In the genomic region with DNA sequence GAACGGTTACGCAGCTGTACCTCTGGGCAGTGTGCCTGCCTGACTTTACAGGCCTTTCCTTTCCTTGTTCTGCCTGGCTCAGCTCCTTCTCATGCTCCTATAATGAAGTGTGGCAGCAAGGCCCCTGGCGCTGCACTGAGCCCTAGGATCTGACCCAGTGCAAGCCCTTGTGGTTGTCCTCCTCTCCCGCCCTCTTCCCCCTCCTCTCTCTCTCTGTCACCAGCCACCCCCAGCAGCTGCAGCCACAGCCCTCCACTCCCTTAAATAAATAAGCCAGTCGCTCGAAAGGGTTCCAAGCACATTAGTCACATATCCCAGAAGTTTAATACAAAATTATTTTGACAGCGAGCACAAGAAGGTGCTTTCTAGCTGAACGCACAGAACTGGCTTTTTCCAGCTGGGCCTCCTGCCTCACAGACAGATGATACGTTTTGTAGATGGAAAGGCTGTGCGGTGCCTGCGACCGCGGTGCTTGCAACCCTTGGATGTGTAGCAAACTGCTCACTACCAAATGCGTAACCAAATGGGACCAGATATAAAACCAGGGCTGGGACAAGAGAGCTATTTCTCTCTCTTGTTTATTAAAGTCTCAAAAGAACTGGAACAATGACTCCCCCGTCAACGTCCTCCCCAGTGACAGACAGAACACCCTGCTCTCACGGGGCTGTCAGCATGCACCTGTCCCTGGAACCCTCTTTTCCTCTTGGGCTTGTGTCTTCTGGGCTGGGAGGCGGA, we compare ENCODE assay signal across 8 mouse cellular contexts.
DNase-seq lines count a peak whose midpoint lies in the region; ATAC-seq and TF ChIP-seq lines count a peak whose summit lies in the region.

No protein-coding gene starts in this region.

- ATAC-seq in embryonic facial prominence, embryonic 14.5 days (ENCODE audit: low read depth): peak; percentile 88
- peak; percentile 83 for ATAC-seq in lung, postnatal 0 days
- no peak for ATAC-seq in megakaryocyte-erythroid progenitor cell, adult 5-6 weeks (replicated peaks; ENCODE audit: low FRiP score, low TSS enrichment, poor library complexity, severe bottlenecking)

- H3K9ac ChIP-seq in embryonic facial prominence, embryonic 14.5 days (ENCODE audit: low read depth, low read length): 0 out of 2 replicates have a peak overlapping the region, but pooled peaks have one; percentile 15
- no peak overlapping the region for H3K9ac ChIP-seq in lung, postnatal 0 days (replicated peaks; ENCODE audit: low read depth)

- H3K4me1 ChIP-seq in embryonic facial prominence, embryonic 14.5 days (ENCODE audit: control insufficient read depth, insufficient read depth, low read length): peaks cover 62% of the 10 kb centered on the region
- peaks cover 48% of the 10 kb centered on the region for H3K4me1 ChIP-seq in lung, postnatal 0 days (ENCODE audit: insufficient read depth, low read depth, low read length)

- WGBS in embryonic facial prominence, embryonic 14.5 days: 38% methylated on average over 18 of the region's 18 CpGs
- 32% methylated on average over 18 of the region's 18 CpGs for WGBS in lung, postnatal 0 days

- intact Hi-C loops in heart, postnatal 36 days (cut with DNase I): loop anchor here (5.0 kb wide), 1 partner anchor 571 kb away; no protein-coding TSS in a partner anchor

- no peaks in the 10 kb centered on the region for H3K36me3 ChIP-seq in embryonic facial prominence, embryonic 14.5 days (ENCODE audit: control insufficient read depth, insufficient read depth, low read length)
- no peaks in the 10 kb centered on the region for H3K36me3 ChIP-seq in lung, postnatal 0 days (ENCODE audit: insufficient read depth, low read length)

- H3K9me3 ChIP-seq in embryonic facial prominence, embryonic 14.5 days (ENCODE audit: control insufficient read depth, low read length): no peaks in the 10 kb centered on the region
- H3K9me3 ChIP-seq in lung, postnatal 0 days (ENCODE audit: low read length): no peaks in the 10 kb centered on the region

- DNase-seq in layer of hippocampus, adult 2 months (ENCODE audit: low spot score in 2 of 2): no peak
- no peak for DNase-seq in layer of hippocampus, postnatal 25 days (ENCODE audit: extremely low spot score in 1 of 2, low spot score in 1 of 2)
- peak; percentile 89 for DNase-seq in embryonic facial prominence, embryonic 14.5 days (ENCODE audit: low spot score)
- DNase-seq in heart, postnatal 36 days: peak; percentile 32 to 53
- peak; percentile 96 for DNase-seq in lung, postnatal 0 days (ENCODE audit: low spot score)
- no peak for DNase-seq in cerebellum, adult 9-10 months
- no peak for DNase-seq in spleen, adult 18-20 months

- no peak for TF ChIP-seq CTCF in layer of hippocampus, adult 2 months (conservative IDR thresholded peaks at IDR 0.05)
- TF ChIP-seq CTCF in lung, postnatal 0 days (IDR thresholded peaks at IDR 0.05): peak; percentile 16; the same call in 1 of the 2 replicates

- no peak overlapping the region for H3K4me3 ChIP-seq in layer of hippocampus, adult 2 months
- H3K4me3 ChIP-seq in embryonic facial prominence, embryonic 14.5 days (ENCODE audit: low read depth, low read length): no peak overlapping the region
- H3K4me3 ChIP-seq in lung, postnatal 0 days (ENCODE audit: low read depth, low read length): no peak overlapping the region

- H3K4me2 ChIP-seq in embryonic facial prominence, embryonic 14.5 days (ENCODE audit: low read depth, low read length): peak overlapping the region; percentile 25
- no peak overlapping the region for H3K4me2 ChIP-seq in lung, postnatal 0 days (replicated peaks; ENCODE audit: low read depth, low read length)

- TF ChIP-seq EP300 in lung, postnatal 0 days (IDR thresholded peaks at IDR 0.05): peak; percentile 79

- no peaks in the 10 kb centered on the region for H3K27me3 ChIP-seq in embryonic facial prominence, embryonic 14.5 days (replicated peaks; ENCODE audit: control insufficient read depth, insufficient read depth, low read length)
- H3K27me3 ChIP-seq in lung, postnatal 0 days (replicated peaks; ENCODE audit: insufficient read depth, low read length): no peaks in the 10 kb centered on the region

- peak overlapping the region; percentile 81 for H3K27ac ChIP-seq in layer of hippocampus, adult 2 months
- peak overlapping the region; percentile 70 for H3K27ac ChIP-seq in embryonic facial prominence, embryonic 14.5 days (replicated peaks; ENCODE audit: low read depth, low read length)
- H3K27ac ChIP-seq in lung, postnatal 0 days (ENCODE audit: low read length): peak overlapping the region; percentile 84

Comparison
In these comparisons a context has a peak if more than half of its experiments do, and no peak if none do; other contexts are left out.
1. DNase-seq: peak in embryonic facial prominence, embryonic 14.5 days (single experiment), heart, postnatal 36 days (2 of 2) and lung, postnatal 0 days (single experiment); none in layer of hippocampus, adult 2 months (0 of 2), layer of hippocampus, postnatal 25 days (0 of 2), cerebellum, adult 9-10 months (single experiment) and spleen, adult 18-20 months (0 of 2).
2. Peak in every context shown above with its lines, with median percentiles within 50 percentile points of each other: H3K27ac ChIP-seq.